Mouse (Mus musculus) kidney, adult 8-10 months (tissue): Measurements from ENCODE around the gene Slc36a4.

Experiments
- DNase-seq, 2 experiments: peaks; one replicate each; pipeline ENCODE4 v3.0.0; 2022

Slc36a4 gene

GRCm38 (mm10) chr9:15727168-15727567 lies 17.6 kb downstream of the Slc36a4 start:
- DNase-seq = no peak

- peak in 1 of 2 experiments; percentile 27 for DNase-seq
These were observed 22.5 kb downstream of the Slc36a4 start for GRCm38 (mm10) chr9:15731758-15732748.

DNA sequence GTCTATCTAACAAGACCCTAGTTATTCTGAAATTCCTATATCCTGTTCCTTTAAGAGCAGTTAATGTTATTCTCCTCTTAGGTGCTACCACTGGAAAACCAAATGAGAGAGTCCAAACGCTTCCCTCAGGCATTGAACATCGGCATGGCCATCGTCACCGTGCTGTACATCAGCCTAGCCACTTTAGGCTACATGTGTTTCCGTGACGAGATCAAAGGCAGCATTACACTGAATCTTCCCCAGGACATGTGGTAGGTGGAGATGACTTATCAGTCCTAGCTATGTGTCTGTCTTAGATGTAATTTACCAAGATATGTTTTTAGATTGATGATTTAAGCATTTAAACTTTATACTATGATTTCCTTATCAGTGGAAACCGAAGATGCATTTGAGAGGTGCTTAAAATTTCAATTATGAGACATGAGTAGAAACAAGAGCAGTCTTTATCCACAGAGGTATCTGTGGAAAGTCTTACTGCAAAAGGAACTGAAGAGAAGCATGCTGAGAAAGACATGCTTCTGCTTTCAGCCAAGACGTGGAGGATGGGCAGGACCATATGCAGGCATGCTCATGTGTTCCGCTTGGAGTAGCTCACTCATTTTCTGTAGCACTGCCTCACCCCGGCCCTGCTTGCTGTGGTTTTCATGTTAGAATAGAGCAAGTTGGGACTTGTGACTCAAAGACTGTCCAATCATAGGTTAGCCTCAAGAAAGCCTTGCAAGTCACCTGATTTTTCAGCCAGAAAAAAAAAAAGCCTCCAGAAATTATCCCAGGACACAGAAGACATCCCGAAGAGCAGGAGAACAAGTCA lies 24.7 kb downstream of the Slc36a4 start:
- DNase-seq = no peak

DNA sequence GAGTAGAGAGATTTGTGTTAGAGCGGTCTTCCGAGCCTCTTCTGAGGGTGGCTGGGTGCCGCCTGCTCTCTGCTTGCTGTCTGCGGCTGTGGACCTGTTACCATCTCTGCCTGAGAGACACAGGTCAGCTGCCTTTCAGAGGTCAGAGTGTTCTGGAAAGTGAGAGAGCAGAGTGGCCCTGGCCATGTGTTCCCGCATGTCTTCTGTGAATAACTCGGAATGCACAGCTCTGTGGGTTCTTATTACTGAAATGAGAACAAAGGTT lies 25.3 kb downstream of the Slc36a4 start:
- DNase-seq = no peak

- DNase-seq = no peak
These were observed 28.0 kb downstream of the Slc36a4 start for GRCm38 (mm10) chr9:15737522-15737921.

DNA sequence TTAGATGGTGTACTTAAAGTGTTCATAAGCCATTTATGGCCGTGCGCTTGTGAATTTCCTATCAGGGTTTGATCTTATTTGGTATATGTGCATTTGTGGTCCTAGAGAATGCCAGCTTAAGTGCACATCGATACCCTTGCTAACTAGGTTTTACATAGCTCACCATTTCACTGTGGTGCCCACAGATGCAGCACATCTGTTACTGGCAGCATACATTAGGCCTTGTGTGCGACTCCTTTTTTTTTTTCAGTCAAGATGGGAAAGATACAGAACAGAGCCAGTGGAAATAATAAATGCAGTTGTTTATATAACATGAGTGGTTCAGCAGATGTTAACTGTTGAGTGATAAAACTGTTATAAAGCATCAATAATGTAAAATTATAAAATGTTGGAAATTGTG lies 31.9 kb downstream of the Slc36a4 start:
- DNase-seq = no peak

GRCm38 (mm10) chr9:15741931-15742330 lies 32.4 kb downstream of the Slc36a4 start:
- no peak for DNase-seq

DNA sequence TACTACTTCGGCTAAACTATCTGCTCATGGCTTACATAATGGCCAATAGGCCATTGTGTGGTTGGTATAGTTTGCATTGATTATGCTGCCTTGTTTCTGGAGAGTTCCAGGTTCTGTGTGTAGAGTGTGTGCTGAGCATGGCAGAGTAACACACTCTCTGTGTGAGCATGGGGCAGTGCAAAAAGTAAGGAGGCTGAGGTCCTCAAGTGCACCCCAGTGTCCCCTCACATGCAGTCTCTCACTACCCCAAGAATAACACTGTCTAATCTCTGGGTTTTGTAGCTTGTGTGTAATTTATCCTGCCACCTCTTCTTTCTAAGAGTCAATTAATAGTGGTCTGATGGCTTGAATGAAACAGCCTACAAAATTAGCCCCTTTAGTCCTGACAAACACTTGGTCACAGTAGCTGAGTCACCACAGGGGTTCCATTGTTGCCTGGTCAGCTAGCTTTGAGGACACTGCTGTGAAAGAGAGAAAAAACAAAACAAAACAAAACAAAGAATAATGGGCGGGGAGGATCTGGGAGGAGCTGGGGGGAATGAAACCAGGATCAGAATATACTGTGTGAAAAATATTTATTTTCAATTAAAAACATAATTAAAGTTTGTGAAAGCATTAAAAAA lies 36.6 kb downstream of the Slc36a4 start:
- no peak for DNase-seq

DNA sequence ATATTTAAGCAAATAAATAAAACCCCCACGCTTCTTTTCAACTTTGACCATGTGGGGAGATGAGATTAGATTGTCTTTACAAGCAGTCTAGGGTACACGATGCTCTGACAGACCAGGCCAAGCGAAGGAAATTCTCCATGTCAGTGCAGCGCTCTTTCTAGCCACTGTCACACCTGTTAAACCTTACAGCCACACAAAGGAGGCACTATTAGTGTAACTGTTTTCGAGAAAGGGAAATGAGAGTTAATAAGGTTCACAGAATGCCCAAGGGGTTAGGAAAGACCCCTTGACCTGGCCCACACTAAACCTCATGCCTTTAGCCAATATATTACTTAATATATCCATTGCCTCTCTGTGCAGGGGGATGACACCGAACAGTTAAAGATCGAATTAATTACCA lies 37.1 kb downstream of the Slc36a4 start:
- no peak for DNase-seq

GRCm38 (mm10) chr9:15748383-15748782 lies 38.8 kb downstream of the Slc36a4 start:
- no peak for DNase-seq

DNA sequence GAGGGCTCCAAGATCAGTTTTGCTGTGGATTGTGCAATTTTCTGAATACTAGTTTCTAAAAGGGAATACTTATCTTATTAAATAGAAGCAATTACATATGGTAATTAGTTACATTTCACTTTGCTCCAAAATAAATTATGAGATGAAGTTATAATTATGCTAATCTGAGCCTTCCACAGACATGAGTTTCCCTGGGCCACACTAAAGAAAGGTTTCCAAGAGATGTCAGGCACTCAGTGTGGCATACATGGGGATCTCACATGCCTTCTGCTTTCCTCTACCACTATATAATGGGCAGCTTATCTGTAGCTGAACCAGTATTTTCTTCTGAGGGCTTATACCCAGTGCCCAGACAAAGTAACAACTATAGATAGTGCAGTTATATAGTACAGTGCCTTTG lies 49.8 kb downstream of the Slc36a4 start:
- DNase-seq = no peak

DNA sequence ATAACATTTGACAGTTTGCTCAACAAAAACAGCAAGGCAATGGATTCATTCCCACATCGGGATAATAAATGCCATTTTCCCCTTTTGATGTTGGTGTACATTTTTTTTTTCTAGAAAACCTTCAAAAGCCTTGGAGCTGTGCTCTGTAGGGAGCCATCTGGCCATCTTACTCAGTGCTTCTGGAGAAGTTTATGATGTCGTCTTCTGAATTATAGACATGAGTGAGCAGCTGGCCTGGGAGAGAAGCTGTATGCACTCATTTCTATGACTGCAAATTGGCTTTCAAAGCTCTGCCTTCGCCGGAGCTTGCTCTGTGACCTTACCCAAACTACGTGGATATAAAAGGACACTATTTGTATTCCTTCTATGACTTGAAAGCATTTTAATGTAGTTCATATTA lies 56.8 kb downstream of the Slc36a4 start:
- DNase-seq = no peak

DNA sequence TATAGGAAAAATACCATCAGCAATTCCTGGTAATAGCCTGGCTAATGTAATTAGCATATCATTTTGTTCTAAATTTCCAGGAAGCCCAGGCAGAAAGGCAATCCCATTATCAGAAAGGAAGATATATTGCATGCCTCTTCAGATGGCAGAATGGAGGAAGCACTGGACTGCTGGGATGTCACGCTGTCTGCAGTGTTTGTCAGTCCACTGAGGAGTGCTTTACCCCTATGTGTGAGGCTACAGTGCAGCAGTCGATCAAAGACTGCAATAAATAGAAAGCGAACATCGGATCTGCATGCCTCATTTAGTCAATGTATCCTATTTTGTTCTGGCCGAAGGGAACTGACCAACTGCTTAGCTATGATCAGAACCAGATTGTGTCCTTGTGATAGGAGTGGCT lies 57.3 kb downstream of the Slc36a4 start:
- no peak for DNase-seq

DNA sequence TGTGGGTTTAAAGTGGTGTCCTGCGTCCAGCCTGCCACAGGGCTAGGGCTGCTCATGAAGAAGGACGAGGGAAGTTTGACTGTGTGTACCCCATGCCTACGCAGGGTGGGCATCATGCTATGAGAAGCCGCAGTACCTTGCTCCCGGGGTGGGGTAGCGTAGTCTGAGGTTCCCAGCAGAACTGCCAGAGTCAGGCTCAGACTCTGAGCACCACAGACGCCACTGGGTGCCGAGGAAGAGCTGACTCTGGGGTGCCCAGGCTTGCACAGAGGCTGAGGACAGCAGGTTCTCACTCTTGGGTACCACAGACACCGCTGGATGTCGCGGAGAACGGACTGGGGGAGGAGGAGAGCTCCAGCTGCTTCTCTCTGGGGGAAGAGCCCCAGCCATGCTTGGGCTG lies 63.2 kb downstream of the Slc36a4 start:
- DNase-seq = no peak

DNA sequence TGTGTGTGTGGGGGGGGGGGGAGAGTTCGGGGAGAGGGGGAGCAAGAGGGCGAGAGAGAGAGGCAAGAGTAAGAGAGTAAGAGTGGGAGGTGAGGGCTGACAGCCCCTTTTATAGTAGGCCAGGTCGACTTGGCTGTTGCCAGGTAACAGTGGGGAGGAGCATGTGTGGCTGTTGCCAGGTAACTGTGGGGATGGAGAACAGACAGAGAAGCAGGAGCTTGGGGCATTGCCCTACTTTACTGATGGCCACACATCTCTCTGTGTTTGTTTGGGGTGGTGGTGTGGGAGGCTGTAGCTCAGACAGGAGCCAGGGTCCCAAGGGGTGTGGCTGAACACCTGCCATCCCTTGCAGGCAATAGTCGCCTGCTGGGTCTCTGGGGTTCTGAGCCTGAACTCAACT lies 63.9 kb downstream of the Slc36a4 start:
- no peak for DNase-seq

DNA sequence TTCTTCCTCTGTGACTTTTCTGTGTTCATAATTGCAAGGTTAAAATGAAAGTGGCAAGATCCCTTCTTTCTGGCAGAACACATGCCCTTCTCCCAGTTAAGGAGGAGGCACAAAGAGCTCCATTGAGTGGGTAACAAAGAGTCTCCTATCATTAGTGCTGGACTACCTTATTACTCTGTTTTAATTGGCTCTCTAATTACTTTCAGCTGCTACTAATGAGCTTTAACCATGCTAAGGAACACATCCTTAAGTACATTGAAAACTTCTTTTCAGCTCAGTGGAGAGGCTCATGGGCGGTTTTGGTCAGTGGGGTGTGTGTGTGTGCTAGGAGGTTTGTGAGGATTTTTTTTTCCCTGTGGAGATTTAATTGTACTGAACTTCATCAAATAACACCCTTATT lies 65.4 kb downstream of the Slc36a4 start:
- no peak for DNase-seq

GRCm38 (mm10) chr9:15781936-15782335 lies 72.4 kb downstream of the Slc36a4 start:
- DNase-seq = no peak

DNA sequence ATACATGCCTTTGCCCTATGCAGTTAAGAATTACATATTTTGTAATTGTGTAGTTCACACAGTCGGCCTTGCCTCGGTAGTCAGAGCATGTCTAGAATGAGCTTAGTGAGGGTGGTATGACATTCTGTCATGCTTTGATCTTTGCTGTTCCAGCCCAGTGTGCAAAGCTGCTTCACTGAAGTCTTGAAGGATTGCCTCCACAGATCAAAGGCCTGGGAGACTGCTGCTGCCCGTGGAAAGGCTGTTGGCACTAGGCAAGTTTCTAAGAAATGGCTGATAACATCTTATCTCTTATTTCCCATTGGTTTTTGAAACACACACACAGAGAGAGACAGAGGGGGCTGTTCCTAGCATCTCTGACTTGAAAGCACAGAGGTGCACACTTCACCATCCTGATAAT lies 76.7 kb downstream of the Slc36a4 start:
- no peak for DNase-seq

DNA sequence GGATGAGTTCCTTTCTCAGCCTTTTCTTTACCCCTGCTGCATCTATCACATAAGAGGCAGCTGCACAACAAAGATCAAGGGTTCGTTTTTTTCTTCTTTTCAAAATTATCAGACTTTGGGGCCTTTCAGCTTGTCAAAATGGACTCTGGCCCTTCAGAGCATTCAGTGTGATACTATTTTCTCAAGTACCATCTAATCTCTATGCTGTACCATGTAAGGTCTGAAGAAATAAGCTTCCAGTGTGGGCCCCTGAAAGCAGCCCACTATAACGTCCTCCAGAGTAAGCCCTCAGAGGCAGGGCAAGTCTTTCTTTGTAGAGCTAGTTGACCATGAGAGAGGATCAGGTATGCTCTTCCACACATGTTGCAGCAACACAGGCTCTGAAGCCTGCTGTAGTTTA lies 77.1 kb downstream of the Slc36a4 start:
- DNase-seq = no peak

GRCm38 (mm10) chr9:15792076-15792475 lies 82.5 kb downstream of the Slc36a4 start:
- no peak for DNase-seq
